Mouse (Mus musculus) left cerebral cortex, adult 18-20 months (tissue): ENCODE data around the gene Crk. TPM values are rescaled to one million over a fixed set of nuclear protein-coding genes. Genes with fewer than 3 reads are reported as not detected.

Source experiments
- DNase-seq, 2 experiments: peaks; one replicate each; pipeline ENCODE4 v3.0.0; 2021 to 2022; ENCODE audit warnings: low spot score in 2 of 2, mixed read lengths in 1 of 2
- total RNA-seq, 2 experiments: library from RNA; stranded (reverse); gene quantifications; 2 replicates each; pipeline ENCODE4 v1.2.3; 2021

The Crk gene
- total RNA-seq, 2 experiments from 2014 or later = 126 to 132 TPM

DNA sequence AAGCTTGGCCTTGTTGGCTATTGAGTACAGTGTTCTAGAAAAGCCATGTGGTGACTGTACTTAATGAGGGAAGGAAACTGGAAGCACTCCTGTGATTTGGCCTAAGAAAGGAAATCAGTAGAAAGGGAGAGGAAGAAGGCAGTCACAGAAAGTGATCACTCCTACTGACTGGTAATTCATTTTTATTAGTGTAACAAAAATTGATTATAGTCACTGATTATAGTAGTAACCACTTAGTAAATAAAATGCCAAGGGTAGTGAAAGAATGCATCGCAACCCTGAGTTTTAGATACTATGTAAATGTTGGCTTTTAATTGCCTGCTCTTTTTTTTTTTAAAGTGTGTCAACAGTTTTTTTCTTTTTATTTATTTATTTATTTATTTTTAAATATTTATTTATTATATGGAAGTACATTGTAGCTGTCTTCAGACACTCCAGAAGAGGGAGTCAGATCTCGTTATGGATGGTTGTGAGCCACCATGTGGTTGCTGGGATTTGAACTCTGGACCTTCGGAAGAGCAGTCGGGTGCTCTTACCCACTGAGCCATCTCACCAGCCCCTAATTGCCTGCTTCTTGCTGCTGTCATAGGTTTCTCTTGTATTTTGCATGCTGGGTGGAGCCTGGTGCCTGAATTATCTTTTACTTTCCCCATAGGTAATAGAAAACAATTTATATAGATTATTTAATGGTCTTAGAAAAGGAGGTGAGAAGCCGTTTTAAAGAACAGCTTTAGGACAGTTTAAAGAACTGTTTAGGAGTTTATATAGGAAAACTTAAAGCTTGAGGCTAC is 56.6 kb downstream of the Crk start:
- DNase-seq = no peak

DNA sequence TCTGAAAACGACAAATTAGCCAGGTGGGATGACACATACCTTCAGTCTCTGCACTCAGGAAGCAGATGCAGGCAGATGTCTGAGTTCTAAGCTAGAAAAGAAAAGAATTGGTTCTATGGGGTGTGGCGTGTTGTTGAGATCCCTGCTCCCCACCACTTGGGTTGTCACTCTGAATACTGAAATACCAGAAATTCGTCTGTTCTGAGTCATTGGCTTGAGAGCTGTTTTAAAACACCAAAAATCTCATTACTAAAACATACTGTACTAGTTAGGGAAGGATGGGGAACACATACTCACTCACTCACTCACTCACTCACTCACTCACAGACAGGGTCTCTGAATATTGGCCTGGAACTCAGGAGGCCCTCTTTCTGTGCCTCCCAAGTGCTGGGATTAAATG is 57.9 kb downstream of the Crk start:
- no peak for DNase-seq

DNA sequence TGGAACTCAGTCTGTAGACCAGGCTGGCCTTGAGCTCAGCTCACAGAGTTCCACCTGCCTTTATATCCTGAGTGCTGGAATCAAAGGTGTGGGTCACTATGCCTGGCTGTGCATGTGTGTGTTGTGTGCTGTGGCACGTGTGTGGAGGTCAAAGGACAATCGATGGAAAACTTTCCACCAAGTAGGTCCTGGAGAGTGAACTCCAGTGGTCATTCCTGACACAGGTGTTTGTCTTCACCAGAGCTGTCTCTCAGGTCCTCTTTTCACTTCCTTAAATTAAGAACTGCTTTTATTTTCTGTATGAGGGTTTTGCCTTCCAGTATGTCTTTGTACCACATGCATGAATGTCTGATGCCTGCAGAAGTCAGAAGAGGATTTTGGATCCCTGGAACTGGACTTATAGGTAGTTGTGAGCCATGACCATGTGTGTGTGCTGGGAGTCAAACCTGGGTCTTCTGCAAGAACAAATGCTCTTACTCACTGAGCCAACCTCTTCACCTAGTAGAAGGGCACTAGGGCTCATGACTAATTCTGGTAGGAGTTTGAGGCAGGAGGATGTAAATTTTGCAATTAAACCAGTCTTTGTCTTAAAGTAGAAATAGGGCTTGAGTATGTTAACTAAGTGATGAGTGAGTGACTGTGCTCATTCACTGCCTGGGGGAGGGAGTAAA is 58.9 kb downstream of the Crk start:
- DNase-seq = no peak

DNA sequence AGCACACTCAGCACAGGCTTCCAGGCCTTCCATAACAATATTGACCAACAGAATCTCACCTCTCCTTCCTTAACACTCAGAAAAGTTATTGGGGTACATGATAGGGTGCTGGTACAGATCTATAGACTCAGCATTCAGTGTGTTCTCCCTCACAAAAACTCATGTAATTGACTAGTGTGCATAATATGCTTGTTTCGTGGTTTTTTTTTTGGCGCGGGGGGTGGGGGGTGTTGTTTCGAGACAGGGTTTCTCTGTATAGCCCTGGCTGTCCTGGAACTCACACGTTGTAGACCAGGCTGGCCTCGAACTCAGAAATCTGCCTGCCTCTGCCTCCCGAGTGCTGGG is 59.4 kb downstream of the Crk start:
- DNase-seq = no peak

DNA sequence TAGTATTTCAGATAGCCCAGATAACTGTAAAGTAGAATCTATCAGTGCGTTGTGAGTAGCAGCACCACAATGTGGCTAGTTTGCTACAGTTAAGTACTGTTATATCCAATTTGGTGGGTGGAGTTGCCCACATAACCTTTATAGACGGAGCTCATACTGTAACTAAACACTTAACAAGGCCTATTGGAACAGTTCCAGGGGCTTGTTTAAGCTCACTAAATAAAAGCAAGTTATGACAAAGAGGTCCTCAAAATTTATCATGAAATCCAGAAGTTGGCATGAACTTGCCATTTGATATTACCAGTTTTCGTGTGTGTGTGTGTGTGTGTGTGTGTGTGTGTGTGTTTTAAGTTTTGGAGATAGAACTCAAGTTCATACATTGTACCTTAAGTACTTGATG is 61.1 kb downstream of the Crk start:
- DNase-seq = no peak

DNA sequence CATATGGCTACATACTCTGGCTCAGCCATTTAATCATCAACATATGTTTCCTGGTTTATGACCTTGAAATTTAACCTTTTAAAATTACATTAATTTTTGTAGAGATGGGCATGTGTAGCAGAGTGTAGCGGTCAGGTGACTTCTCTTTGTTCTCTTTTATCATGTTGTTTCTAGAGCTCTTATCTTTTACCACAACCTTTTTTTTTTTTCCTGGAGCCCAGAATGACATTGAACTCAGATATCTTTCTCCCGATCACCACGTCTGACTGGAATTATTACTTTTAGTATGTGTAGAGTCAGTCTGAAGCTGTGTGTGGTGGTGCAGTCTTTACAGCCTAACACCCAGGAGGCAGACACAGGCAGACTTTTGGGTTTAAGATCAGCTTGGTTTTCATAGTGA is 62.6 kb downstream of the Crk start:
- DNase-seq = no peak

DNA sequence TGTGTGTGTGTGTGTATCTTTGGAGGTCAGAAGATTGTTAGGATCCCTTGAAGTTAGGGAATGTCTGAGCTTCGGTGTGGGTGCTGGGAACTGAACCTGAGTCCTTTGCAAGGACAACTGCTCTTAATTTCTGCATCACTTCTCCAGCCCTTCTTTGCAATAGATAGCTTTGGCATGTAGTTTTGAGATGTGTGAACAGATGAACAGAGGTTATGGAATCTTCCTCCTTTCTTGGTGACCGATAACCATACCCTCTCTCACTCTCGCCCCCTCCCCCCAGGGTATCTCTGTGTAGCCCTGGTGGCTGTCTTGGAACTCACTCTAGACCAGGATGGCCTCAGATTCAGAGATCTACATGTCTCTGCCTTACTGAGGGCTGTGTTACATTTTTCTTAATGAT is 65.7 kb downstream of the Crk start:
- no peak for DNase-seq

DNA sequence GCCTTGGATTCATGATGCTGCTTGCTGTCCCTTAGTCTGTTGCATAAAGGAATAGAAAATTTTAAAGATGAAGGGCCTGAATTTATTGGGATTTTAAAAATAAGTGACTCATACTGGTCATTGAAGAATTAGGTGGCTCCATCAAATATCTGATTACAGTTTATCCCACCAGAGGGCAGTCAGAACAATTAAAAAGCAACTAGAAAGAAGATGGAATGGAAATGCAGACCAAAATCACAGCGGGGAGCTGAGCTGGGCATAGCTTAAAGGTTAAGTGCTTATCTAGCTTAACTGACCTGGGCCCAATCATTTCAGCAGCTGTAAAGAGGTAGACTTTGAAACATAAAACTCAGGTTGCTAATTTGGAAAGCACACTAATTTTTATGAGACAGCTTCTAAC is 71.5 kb downstream of the Crk start:
- DNase-seq = no peak

DNA sequence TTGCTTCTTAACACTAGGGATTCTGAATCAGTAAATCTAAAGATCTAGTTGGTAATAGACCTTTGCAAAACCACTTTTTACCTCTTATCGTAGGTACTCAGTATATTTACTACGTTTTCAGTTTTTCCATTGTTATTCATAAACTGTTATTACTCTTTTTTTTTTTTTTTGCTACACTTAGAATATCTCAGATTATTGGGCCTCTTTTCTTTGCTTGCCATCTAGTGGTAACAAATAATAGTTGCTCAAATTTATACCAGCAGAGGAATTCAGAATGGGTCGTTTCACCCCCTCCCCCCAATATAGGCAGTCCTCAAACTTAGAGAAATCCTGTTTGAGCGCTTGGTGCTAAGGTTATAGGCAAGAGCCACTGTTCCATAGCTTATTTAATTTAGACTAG is 72.0 kb downstream of the Crk start:
- no peak for DNase-seq

Other genes with a start within 250 kb of the Crk start
- gene Serpinf2, start 239.7 kb upstream of the Crk start, total RNA-seq = under 1 TPM in 1 of 2 experiments, not detected in 1; 0.35 TPM
- gene Wdr81, start 224.5 kb upstream of the Crk start, total RNA-seq = 10 to 100 TPM; 18.7 to 19.4 TPM
- under 1 TPM; 0.91 to 1.00 TPM for gene Tlcd2, start 217.5 kb upstream of the Crk start, total RNA-seq
- 100 to 1,000 TPM; 128 to 134 TPM for gene Prpf8, start 192.4 kb upstream of the Crk start, total RNA-seq
- gene Rilp, start 169.2 kb upstream of the Crk start, total RNA-seq = 1 to 10 TPM; 1.6 to 1.8 TPM
- gene Scarf1, start 165.7 kb upstream of the Crk start, total RNA-seq = 1 to 10 TPM; 1.1 to 1.2 TPM
- 10 to 100 TPM; 49.9 to 50.9 TPM for gene Slc43a2, start 147.6 kb upstream of the Crk start, total RNA-seq
- gene Pitpna, start 91.2 kb upstream of the Crk start, total RNA-seq = 100 to 1,000 TPM; 330 to 343 TPM
- gene Inpp5k, start 48.3 kb upstream of the Crk start, total RNA-seq = 10 to 100 TPM; 36.1 to 36.6 TPM
- gene Myo1c, start 28.8 kb upstream of the Crk start, total RNA-seq = 10 to 100 TPM; 20.9 to 25.1 TPM
- 1,000 to 10,000 TPM in 1 of 2 experiments, 100 to 1,000 TPM in 1; 948 to 1,014 TPM for gene Ywhae, start 53.6 kb downstream of the Crk start, total RNA-seq
- 10 to 100 TPM; 18.9 to 23.4 TPM for gene Doc2b, start 116.8 kb downstream of the Crk start, total RNA-seq